Mouse (Mus musculus): Measurements from ENCODE around the gene Kpnb1.

Gene Kpnb1

GRCm38 (mm10) chr11:97185704-97186614 is 1.7 kb downstream of the Kpnb1 start:
- DNase-seq (ENCODE audit: low spot score): no peak

- no peak for DNase-seq (ENCODE audit: low spot score)
These were observed 2.8 kb downstream of the Kpnb1 start for GRCm38 (mm10) chr11:97184875-97185274.

GRCm38 (mm10) chr11:97182446-97182845 is 5.2 kb downstream of the Kpnb1 start:
- no peak for DNase-seq (ENCODE audit: low spot score)

GRCm38 (mm10) chr11:97181061-97181460 is 6.6 kb downstream of the Kpnb1 start:
- DNase-seq (ENCODE audit: low spot score): no peak

GRCm38 (mm10) chr11:97178198-97178597 is 9.5 kb downstream of the Kpnb1 start:
- no peak for DNase-seq (ENCODE audit: low spot score)

- peak; percentile 81 for DNase-seq (ENCODE audit: low spot score)
These were observed 10.8 kb downstream of the Kpnb1 start for GRCm38 (mm10) chr11:97176851-97177250.

- DNase-seq (ENCODE audit: low spot score): no peak
These were observed 12.2 kb downstream of the Kpnb1 start for GRCm38 (mm10) chr11:97175499-97175898.

- DNase-seq (ENCODE audit: low spot score): no peak
These were observed 27.3 kb downstream of the Kpnb1 start for GRCm38 (mm10) chr11:97160341-97160740.

- DNase-seq (ENCODE audit: low spot score): no peak
These were observed 30.7 kb downstream of the Kpnb1 start for GRCm38 (mm10) chr11:97156999-97157398.

- DNase-seq (ENCODE audit: low spot score): peak; percentile 51
These were observed 34.9 kb downstream of the Kpnb1 start for GRCm38 (mm10) chr11:97152662-97153287.

- DNase-seq (ENCODE audit: low spot score): peak; percentile 39
These were observed 35.7 kb downstream of the Kpnb1 start for GRCm38 (mm10) chr11:97152023-97152426.

GRCm38 (mm10) chr11:97151343-97151801 is 36.3 kb downstream of the Kpnb1 start, which contains the start of gene Tbkbp1:
Tbkbp1 (minus strand) TSS chr11:97151495.
- peak; percentile 40 for DNase-seq (ENCODE audit: low spot score)

GRCm38 (mm10) chr11:97150411-97151330 is 37.0 kb downstream of the Kpnb1 start:
- peak; percentile 76 for DNase-seq (ENCODE audit: low spot score)

- no peak for DNase-seq (ENCODE audit: low spot score)
These were observed 37.7 kb downstream of the Kpnb1 start for GRCm38 (mm10) chr11:97149995-97150410.

- no peak for DNase-seq (ENCODE audit: low spot score)
These were observed 38.7 kb downstream of the Kpnb1 start for GRCm38 (mm10) chr11:97149026-97149425.

GRCm38 (mm10) chr11:97148591-97148990 is 39.1 kb downstream of the Kpnb1 start:
- DNase-seq (ENCODE audit: low spot score): no peak

- DNase-seq (ENCODE audit: low spot score): no peak
These were observed 40.3 kb downstream of the Kpnb1 start for GRCm38 (mm10) chr11:97147333-97147732.

GRCm38 (mm10) chr11:97146724-97147123 is 41.0 kb downstream of the Kpnb1 start:
- peak; percentile 91 for DNase-seq (ENCODE audit: low spot score)

- no peak for DNase-seq (ENCODE audit: low spot score)
These were observed 41.7 kb downstream of the Kpnb1 start for GRCm38 (mm10) chr11:97145951-97146350.

GRCm38 (mm10) chr11:97145320-97145719 is 42.4 kb downstream of the Kpnb1 start:
- no peak for DNase-seq (ENCODE audit: low spot score)

GRCm38 (mm10) chr11:97143196-97143900 is 44.3 kb downstream of the Kpnb1 start:
- DNase-seq (ENCODE audit: low spot score): no peak

Data from retina, embryonic 14.5 days (tissue).